Mouse (Mus musculus) urinary bladder, adult 2 months (tissue): Measurements from ENCODE around the gene Gmppa. TPM values are rescaled to one million over a fixed set of nuclear protein-coding genes. Genes with fewer than 3 reads are reported as not detected.
A peak's percentile ranks its signal among the peaks of the same experiment; 100 is the strongest.

Source experiments
- DNase-seq: peaks from one replicate; pipeline ENCODE4 v3.0.0; 2022; ENCODE audit warnings: low spot score
- polyA plus RNA-seq: library from polyadenylated mRNA; depleted of rRNA; stranded (reverse); fragments of >200 nt; gene quantifications from 2 replicates; pipeline ENCODE4 v1.2.3, GENCODE M21; 2012; rRNA removed

Gmppa gene
- 140 and 188 TPM in 2 replicates for polyA plus RNA-seq

DNA sequence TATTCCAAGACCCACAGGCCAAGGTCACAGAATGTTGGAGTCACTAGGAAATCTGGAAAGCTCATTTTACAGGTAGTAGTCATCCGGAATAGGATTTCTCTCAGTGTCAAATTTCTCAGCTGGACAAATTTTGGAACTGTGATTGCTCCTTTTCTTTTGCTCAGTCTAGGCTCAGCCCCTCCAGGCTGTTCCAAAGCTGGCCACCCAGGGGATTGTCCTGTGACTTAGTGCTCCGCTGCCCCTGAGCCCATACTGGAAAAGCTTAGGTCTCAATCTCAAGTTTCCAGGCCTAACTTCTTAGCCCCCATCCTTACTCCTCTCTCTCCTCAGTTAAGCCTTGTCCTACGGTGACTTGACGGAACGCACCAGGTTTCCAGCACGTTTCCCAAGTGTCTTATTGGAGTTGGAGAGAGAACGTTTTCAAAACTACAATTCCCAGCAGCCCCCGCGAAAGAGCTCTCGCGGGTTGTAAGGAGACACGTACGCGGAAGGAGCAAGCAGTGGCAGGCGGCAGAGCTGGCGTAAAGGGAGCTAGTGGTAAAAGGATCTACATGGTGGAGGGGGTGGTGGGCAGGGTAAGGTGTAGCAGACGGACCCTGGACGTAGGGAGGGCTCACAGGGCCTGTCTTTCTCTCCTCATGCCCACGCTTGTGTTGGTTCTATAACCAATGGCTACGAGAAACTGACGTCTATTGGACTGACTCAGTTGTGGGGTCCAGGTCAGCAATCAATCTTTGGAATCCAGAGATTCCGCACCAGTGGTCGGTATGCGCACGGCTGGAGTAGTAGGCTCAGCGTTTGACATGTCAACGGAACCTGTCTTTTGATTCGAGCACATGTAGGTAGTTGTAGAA lies at the start of gene Gmppa:
Gene Gmppa, plus strand, starts transcription at position 456 of the 854 bp plus-strand sequence.
- peak; percentile 47 for DNase-seq

DNA sequence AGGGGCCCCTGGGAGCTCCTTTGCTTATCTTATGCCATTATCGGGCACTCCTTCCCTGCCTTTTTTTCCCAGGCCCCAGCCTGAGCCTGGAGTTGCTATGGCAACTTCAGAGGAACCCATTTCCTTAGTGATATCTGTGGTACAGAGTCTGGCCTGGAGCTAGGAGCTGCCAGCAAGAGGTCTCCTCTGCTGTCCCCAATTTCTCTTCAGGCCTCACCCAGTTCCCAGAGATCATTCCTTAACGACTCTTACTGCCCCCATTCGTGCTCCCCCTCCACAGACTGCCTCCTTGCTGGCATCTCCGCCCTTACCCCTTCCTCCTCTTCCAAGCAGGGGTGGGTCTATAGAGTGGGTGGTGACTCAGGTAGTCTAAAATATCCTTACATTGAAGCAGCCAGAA lies 49.6 kb upstream of the Gmppa start:
- DNase-seq: no peak

DNA sequence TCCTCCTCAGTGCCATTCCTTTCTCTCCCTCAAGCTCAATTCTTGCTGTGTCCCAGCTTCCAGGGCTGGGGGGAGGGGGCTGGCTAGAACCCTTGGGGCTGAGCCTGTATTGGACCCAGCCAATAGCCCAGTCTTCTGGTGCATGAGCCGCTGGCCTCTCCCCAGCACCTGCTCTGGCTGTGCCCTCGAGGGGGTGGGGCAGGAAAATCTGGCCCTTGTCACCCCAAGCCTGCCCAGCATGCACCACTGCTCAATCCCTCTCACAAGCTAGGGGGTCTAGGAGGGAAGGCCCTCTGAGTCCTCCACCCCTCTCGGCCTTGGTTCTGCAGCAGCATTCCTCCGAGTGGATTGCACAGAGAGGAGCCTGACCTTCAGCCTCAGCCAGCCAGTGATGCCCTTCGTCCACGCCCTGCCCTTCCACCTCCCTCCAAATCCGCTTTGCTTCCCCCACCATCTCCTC lies 48.2 kb upstream of the Gmppa start:
- no peak for DNase-seq

DNA sequence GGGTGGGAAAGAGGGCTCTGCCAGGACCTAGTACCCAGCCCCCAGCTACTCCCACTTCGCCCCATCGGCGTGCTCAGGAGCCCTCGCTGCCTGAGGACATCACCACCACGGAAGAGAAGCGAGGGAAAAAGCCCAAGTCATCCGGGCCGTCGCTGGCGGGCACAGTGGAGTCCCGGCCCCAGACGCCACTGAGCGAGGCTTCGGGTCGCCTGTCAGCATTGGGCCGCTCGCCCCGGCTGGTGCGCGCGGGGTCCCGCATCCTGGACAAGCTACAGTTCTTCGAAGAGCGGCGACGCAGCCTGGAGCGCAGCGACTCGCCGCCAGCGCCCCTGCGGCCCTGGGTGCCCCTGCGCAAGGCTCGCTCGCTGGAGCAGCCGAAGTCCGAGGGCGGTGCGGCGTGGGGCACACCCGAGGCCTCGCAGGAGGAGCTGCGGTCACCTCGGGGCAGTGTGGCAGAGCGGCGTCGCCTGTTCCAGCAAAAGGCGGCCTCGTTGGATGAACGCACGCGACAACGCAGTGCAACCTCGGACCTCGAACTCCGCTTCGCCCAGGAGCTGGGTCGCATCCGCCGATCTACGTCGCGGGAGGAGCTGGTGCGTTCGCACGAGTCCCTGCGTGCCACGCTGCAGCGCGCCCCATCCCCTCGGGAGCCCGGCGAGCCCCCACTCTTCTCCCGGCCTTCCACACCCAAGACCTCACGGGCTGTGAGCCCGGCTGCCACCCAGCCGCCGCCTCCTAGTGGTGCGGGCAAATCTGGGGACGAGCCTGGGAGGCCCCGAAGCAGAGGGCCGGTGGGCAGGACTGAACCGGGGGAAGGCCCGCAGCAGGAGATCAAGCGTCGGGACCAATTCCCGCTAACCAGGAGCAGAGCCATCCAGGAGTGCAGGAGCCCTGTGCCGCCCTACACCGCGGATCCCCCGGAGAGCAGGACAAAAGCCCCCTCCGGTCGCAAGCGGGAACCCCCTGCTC lies 47.5 kb upstream of the Gmppa start:
- DNase-seq: no peak

DNA sequence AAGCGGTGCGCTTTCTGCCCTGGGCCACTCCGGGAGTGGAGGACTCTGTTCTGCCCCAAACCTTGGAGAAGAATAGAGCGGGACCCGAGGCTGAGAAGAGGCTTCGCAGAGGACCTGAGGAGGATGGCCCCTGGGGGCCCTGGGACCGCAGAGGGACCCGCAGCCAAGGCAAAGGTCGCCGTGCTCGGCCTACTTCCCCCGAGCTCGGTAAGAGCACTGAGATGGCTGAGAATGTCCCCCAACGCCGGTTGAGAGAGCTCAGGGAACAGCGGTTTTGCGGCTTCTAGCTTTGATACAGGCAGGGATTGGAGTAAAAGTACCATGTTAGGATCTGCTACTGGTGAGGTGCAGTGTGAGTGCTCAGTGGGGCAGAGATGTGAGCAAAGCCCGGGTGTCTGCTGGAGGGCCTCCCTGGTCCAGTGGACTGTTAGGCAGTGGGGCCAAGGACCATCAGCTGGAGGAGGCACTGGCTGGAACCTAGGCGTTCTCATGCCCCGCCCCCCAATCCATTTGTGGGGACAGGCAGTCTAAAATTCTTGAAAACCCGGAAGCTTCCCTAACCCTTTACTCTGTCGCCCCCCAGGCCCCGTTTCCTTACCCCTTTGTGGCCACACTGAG lies 46.7 kb upstream of the Gmppa start:
- no peak for DNase-seq

DNA sequence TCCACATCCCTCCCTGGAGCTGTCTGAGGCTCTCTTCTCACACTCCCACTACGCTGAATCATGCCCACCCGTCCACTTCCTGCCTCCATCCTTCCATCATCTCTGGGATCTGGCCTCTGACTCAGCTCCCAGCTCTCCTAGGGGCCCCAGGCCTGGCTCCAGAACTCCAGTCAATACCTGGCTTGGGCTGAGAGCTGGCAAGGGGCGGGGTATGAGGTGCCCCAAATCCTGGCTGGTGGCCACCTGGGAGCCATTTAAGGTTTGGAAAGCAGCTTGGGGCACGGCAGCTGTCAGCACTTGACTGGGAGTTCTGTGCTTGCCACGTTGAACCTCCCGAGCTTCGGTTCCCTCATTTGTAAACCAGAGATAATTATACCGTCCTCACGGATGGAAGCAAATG lies 42.6 kb upstream of the Gmppa start:
- DNase-seq: no peak

DNA sequence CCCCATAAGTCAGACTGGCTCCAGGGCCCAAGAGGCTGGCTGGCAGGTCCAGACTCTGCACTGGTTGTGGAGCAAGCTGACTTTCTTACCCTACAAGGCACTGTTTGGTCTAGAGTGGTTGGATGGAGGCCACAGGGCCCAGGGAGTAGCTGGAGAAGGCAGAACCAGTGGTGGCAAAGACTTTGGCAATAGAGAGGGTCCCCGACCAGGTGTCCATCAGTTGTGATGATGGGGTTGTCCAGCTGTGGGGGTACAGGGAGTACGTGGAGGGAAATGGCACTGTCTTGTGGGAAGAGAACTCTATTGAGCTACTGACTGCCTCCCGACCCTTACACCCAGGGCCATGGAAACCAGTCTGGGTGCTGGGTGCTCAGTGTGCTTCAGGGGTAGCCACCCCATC lies 41.9 kb upstream of the Gmppa start:
- no peak for DNase-seq

DNA sequence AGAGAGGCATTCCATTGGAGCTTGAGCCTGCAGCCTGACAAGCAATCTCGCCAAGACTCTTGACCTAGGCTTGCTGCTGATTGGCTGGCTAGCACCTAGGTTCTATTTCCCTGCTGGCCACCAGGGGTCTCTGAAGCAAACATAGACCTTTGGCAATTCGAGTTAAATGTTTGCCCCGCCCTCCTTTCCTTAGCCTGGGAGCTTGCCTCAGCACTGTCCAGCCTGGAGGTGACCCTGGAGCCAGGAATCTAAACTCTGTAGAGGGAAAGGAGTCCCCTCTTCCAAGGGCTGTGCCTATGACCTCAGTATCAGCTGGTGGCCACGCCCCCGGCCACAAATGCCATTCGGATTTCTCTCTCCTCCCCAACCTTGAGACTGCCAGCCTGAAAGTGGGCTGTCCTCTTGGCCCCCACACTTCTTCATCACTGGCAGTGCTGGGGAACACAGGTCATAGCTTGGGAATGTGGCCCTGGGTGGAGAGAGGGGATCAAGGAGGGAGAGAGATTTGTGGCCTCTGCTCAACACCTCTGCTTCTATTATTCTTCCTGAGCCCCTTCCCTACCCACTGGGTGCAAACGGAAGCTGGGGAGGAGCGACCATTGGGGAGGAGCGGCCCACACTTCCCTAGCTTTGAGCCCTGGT lies 36.8 kb upstream of the Gmppa start:
- no peak for DNase-seq

DNA sequence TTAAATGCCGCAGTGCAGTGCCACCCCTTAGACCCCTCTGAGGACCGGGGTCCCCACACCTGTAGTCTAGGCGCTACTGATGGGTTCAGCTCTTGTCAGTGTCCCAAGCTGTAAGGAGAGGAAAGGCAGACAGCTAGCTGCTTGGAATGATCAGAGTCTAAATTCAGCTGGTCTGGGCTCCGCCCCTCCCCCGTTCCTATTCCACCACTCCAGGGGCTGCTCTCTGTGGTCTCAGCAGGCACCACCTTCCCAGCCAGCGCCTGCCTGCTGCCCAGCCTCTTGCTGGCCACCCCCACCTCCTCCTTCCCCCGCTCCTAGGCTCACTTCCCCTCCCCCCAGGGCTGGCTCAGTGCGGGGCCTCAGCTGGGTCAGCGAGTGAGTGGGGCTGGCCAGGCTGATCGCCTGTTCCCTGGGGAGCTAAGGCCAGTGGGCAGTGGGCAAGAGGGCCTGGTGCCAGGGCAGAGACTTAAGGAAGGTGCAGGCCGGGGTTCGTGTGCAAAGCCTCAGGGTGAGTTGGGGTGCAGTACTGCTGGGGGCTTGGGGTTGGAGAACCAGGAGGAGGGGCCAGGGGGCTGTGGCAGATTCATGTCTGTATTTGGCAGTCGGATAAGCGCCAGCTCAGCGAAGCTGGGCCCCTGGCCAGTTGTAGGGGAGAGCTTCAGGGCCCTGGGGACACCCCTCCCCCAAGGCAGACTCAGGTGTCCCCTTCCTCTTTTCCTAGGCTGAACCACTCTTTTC lies 35.8 kb upstream of the Gmppa start:
- no peak for DNase-seq

DNA sequence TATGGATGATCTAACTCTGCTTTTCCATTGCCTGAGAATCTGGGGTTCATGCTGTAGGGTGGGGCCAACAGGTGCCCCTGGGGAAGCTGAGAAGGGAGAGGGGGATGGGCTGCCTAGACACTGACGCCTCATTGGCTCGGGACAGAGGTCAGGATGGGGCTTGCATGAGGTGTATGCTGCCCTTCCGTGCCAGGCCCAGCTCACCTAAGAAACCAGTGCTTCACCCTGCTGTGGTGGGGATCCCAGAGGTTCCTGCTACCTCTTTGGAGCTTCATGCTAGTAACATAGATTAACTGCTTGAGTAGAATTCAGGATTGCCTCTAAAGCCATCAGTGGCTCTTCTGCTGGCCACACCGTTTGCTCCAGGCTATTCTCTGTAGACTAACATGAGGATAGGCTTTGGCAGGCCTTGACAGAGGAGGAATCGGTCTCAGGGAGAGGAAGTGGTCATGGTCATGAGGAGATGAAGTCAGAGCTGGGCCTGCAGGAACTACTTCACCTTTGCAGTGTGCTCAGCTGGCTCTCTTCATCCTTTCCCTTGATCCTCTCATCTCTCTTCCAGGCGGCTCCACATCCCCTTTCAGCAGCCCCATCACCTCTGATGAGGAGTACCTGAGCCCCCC lies 35.1 kb upstream of the Gmppa start:
- no peak for DNase-seq

DNA sequence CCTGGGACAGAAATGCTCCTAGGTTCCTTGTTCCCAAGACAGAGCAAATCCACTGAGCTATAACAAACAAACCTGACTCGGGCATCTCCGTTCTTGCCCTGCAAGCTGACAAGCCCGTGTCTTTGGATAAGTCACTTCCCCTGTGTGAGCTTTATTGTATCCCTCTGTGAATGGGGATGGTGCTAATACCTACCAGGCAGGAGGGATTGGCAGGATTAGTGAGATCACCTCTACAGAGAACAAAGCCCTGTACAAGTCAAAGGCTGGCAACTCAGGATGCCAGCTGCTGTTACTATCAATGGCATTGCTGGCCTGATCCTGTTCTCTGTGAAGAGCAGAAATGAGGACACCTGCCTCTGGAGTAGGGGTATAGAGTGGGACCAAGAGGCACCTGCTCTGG lies 30.2 kb upstream of the Gmppa start:
- no peak for DNase-seq

DNA sequence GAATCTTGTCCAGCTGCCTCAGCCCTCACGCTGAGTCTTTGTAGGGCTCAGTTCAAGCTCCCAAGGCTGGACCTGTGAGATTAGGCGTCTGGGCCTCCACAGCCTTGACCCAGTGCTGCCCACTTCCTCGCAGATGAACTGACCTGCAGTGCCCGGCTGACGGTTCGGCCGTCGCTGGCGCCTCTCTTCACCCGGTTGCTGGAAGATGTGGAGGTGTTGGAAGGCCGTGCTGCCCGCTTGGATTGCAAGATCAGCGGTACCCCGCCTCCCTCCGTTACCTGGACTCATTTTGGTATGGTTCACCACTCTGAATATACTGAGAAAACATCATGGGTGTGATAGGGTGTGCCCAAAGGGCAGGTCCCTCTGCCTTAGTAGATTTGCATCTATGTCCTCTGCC lies 29.6 kb upstream of the Gmppa start:
- DNase-seq: no peak

DNA sequence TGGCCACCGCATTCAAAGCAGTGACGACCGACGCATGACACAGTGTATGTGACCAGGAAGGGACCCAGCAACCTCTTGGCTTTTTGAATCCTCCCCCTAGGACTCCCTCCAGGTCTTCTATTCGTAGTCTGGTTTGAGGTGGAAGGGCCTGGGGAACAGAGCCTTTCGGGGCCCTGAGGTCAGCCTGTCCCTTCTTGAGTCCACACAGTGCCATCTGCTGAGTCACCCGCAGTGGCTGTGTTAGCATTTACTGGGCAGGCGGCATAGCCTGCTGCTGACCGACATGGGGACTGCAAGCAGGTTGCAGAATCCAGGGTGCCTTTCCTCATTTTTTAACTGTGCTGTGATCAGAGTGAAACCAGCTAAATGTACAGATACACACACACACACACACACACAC lies 28.7 kb upstream of the Gmppa start:
- no peak for DNase-seq

DNA sequence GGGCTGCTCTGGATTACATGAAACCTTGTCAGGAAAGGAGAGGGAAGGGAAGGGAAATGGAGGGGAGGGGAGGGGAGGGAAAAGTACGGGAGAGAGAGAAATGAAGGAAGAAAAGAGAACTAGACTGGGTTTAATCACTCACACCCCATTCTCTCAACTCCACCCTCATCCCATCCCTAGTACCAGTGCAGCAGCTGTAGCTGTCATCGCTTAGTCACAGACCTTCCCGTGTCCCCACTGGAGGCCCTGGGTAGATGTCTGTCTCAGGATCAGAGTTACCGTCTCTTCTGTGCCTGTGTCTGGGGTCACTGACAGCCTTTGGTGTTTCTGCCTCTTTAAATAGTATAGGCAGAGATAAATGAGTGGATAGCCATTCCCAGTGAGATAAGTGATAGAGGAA lies 27.5 kb upstream of the Gmppa start:
- no peak for DNase-seq

DNA sequence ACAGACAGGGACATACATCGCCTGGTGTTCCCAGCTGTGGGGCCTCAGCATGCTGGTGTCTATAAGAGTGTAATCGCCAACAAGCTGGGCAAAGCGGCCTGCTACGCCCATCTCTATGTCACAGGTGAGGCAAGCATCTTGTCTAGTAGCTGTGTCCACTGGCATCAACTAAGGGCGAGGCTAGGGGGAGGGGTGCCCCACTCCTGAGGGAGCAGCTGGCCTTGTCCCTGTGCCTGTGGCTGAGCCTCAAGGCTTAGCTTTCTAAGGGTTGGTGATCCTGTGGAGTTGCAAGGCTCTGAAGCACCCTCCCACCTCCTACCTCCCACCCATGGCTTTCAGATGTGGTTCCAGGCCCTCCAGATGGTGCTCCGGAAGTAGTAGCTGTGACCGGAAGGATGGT lies 25.8 kb upstream of the Gmppa start:
- DNase-seq: no peak

DNA sequence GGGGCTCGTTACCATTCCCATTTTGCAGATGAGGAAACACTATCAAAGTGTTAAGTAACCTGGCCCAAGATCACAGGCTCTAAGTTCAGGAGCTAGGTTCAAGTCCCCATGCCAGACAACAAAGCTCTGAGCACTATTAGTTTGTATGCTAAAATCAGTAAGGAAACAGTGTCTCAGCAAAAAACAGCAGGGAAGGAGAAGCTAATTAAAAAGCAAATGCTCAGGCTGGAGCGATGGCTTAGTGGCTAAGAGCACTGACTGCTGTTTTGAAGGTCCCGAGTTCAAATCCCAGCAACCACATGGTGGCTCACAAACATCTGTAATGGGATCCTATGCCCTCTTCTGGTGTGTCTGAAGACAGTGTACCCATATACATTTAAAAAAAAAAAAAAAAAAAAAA lies 23.5 kb upstream of the Gmppa start:
- no peak for DNase-seq

DNA sequence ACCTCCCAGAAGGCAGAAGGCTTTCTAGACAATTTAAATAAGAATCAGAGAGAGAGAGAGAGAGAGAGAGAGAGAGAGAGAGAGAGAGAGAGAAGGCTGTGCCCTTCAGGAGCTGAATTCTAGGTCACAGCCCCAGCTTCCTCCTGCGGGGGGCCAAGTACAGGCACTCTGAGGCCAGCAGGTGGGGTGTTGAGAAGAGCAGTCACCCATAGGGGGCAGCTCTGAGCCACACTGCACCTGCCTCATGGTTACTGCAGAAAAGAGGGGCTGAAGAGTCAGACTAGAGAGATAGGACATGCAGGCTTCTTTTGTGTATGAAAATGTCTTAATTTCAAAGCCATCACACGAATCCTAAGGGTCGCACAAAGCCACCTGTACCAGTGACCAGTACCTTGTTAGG lies 22.0 kb upstream of the Gmppa start:
- no peak for DNase-seq

DNA sequence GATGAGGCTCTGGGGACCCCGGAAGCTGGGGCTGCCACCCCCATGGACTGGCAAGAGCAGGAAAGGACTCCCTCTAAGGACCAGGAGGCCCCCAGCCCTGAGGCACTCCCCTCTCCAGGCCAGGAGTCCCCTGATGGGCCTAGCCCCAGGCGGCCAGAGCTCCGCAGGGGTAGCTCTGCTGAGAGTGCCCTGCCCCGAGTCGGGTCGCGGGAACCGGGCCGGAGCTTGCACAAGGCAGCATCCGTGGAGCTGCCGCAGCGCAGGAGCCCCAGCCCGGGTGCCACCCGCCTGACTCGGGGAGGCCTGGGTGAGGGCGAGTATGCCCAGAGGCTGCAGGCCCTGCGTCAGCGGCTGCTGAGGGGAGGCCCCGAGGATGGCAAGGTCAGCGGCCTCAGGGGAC lies 13.9 kb upstream of the Gmppa start:
- DNase-seq: no peak

DNA sequence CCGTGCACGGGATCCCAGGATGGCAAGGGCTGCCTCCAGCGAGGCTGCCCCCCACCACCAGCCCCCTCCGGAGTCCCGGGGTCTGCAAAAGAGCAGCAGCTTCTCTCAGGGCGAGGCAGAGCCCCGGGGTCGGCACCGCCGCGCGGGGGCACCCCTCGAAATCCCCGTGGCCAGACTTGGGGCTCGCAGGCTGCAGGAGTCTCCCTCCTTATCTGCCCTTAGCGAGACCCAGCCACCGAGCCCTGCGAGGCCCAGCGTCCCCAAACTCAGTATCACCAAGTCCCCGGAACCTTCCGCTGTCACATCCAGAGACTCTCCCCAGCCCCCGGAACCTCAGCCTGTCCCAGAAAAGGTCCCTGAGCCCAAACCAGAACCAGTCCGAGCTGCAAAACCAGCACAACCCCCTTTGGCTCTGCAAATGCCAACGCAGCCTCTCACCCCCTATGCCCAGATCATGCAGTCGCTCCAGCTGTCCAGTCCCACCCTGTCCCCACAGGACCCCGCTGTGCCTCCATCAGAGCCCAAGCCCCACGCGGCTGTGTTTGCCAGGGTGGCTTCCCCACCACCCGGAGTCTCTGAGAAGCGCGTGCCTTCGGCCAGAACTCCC lies 13.4 kb upstream of the Gmppa start:
- no peak for DNase-seq

DNA sequence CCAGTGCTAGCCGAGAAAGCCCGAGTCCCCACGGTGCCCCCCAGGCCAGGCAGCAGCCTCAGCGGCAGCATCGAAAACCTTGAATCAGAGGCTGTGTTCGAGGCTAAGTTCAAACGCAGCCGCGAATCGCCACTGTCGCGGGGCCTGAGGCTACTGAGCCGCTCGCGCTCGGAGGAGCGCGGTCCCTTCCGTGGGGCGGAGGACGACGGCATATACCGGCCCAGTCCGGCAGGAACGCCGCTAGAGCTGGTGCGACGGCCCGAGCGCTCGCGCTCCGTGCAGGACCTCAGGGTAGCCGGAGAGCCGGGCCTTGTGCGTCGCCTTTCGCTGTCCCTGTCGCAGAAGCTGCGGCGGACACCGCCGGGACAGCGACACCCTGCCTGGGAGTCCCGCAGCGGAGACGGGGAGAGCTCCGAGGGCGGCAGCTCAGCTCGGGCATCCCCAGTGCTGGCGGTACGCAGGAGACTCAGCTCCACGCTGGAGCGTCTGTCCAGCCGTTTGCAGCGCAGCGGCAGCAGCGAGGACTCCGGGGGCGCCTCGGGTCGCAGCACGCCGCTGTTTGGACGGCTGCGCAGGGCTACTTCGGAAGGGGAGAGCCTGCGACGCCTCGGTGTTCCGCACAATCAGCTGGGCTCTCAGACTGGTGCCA lies 12.8 kb upstream of the Gmppa start:
- DNase-seq: no peak
